ENCODE assay signal across 8 mouse cellular contexts in the genomic region with DNA sequence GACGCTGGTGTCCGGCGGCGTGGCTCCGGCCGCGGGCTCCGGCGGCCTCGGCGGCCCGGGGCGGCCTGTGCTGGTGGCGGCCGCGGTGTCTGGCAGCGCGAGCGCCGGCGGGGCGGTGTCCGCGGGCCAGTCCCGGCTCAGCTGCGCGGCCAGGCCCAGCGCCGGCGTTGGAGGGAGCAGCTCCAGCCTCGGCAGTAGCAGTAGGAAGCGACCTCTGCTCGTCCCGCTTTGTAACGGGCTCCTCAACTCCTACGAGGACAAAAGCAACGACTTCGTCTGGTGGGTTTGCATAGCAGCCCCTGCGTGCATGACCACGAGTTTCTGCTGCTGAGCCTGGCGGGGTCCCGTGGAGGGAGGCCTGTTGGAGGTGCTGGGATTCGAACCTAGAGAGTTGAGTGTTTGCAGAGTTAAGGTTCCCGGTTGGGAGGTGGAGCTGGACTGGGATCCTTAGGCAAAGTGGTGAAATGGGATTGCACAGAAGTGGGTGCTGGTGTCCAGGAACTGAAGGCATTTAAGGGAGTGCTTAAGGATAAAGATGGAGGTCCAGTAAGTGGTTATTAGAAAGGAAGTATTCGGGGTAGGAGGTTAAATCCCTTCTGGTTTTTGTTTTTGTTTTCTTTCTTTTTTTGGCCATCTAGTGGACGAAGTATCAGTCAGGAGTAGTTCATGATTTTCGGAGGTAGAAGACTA. TPM values are rescaled to one million over a fixed set of nuclear protein-coding genes. Genes with fewer than 3 reads are reported as not detected.
DNase-seq lines count a peak whose midpoint lies in the region; ATAC-seq lines count a peak whose summit lies in the region.
"Not testable (repeated sequence)": the region's sequence is repeated elsewhere in the genome, so short reads cannot be mapped to it uniquely, and the experiment has no call there.

No protein-coding gene starts in this region.

- WGBS in neural tube, embryonic 11.5 days: under 1% methylated on average over 19 of the region's 47 CpGs

- peak overlapping the region; percentile 68 for H3K4me2 ChIP-seq in neural tube, embryonic 11.5 days (ENCODE audit: low read depth)

- H3K4me1 ChIP-seq in brown adipose tissue, adult 24 weeks (ENCODE audit: control insufficient read depth, insufficient read depth, insufficient read length, low read length): not testable (repeated sequence)
- peaks cover 53% of the 10 kb centered on the region for H3K4me1 ChIP-seq in erythroblast, embryonic 14.5 days (ENCODE audit: control insufficient read depth)
- H3K4me1 ChIP-seq in neural tube, embryonic 11.5 days (ENCODE audit: control insufficient read depth, insufficient read depth, low read length): peaks cover 10% of the 10 kb centered on the region; the same call in 1 of the 2 replicates

- ATAC-seq in neural tube, embryonic 11.5 days (ENCODE audit: insufficient read depth, low FRiP score, low TSS enrichment): peak; percentile 68

- H3K9ac ChIP-seq in neural tube, embryonic 11.5 days (ENCODE audit: low read length): peak overlapping the region; percentile 72

- H3K4me3 ChIP-seq in brown adipose tissue, adult 24 weeks (ENCODE audit: insufficient read depth, low read depth, low read length): peak overlapping the region; percentile 76
- peak overlapping the region; percentile 69 for H3K4me3 ChIP-seq in erythroblast, embryonic 14.5 days (replicated peaks)
- peak overlapping the region; percentile 50 for H3K4me3 ChIP-seq in neural tube, embryonic 11.5 days (ENCODE audit: low read depth, low read length)

- peaks cover 24% of the 10 kb centered on the region for H3K36me3 ChIP-seq in erythroblast, embryonic 14.5 days (ENCODE audit: control insufficient read depth)
- H3K36me3 ChIP-seq in neural tube, embryonic 11.5 days (ENCODE audit: control insufficient read depth, insufficient read depth, low read length): not testable (repeated sequence)

- H3K9me3 ChIP-seq in erythroblast, embryonic 14.5 days (ENCODE audit: control insufficient read depth, low read length); neural tube, embryonic 11.5 days (ENCODE audit: control insufficient read depth, low read length): not testable (repeated sequence)

- peak overlapping the region; percentile 20 for H3K27ac ChIP-seq in brown adipose tissue, adult 24 weeks (replicated peaks; ENCODE audit: low read depth, low read length)
- not testable (repeated sequence) for H3K27ac ChIP-seq in neural tube, embryonic 11.5 days (ENCODE audit: low read depth, low read length)

- peak; percentile 14 to 33 for DNase-seq in CD8-positive naive resting alpha-beta T cell, adult 2 months (ENCODE audit: low read depth in 2 of 2, low spot score in 2 of 2)
- peak; percentile 41 to 64 for DNase-seq in heart, postnatal 10 days
- peak; percentile 46 for DNase-seq in kidney, postnatal 10 days
- peak; percentile 22 to 26 for DNase-seq in lung, adult 18-20 months
- DNase-seq in neural tube, embryonic 11.5 days (ENCODE audit: low spot score): peak; percentile 57
- DNase-seq in thymus, adult 18-20 months: peak; percentile 32 to 33

- not testable (repeated sequence) for H3K27me3 ChIP-seq in erythroblast, embryonic 14.5 days (ENCODE audit: control insufficient read depth); neural tube, embryonic 11.5 days (ENCODE audit: control insufficient read depth, insufficient read depth, low read length)

- intact Hi-C loops in heart, postnatal 10 days (cut with DNase I): loop anchor here (10.0 kb wide), 1 partner anchor 962 kb away; a partner anchor contains a TSS

RNA-seq across cellular contexts. Expression of a gene that starts 0.6 kb away (rescaled TPM):
- 72.7 and 96.3 TPM in 2 replicates for polyA plus RNA-seq in brown adipose tissue, adult 24 weeks (2012; ENCODE audit: insufficient read depth, insufficient read length, missing spikeins)
- 6.8 and 7.4 TPM in 2 replicates for polyA plus RNA-seq in erythroblast, embryonic 14.5 days (2012)
- total RNA-seq in heart, postnatal 10 days (2021): 100 to 1,000 TPM; 123 to 149 TPM
- 147 and 148 TPM in 2 replicates for polyA plus RNA-seq in neural tube, embryonic 11.5 days (2014; fragmentation: Nextera tagmentation; extraction: Ambion mirVana)
